Mouse (Mus musculus): ENCODE measurements at regions not wholly inside any gene's neighbourhood (a gene's known extent, or its start where the extent isn't known, plus 50 kb on each side); places are given as distances from the start of the nearest gene placed in this dataset.

GRCm38 (mm10) chr13:93992961-93993360 is 64.6 kb upstream of the Lhfpl2 start:
- Histone ChIP-seq H3K27me3 (no peaks in the 10 kb centered on the region), H3K4me2 (replicated peaks) (no peak overlapping the region), H3K4me3 (replicated peaks) (no peak overlapping the region), H3K36me3 (no peaks in the 10 kb centered on the region), H3K9ac (no peak overlapping the region), H3K9me3 (replicated peaks) (no peaks in the 10 kb centered on the region), H3K4me1 (no peaks in the 10 kb centered on the region), H3K27ac (replicated peaks) (no peak overlapping the region)
- 61% methylated on average over 4 of the region's 4 CpGs for WGBS
- no peak for ATAC-seq (ENCODE audit: insufficient number of reproducible peaks, low FRiP score, low TSS enrichment, low read depth)

DNA sequence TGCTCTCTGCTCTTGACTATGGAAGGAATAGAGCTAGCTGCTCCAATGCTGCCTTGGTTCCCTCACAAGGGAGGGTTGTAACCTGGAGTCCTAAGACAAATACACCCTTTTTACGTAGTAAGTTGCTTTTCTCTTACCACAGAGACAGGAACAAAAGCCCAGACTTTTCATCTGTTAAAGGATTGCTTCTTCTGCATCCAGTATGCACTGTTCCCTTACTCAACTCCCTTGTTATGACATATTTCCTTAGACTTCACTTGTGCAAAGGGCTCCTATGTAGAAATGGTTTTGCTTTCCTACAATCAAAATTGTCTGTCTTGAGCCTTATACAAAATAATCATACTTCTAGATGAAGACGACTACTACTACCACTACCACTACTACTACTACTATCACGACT is 62.2 kb upstream of the Lhfpl2 start:
- 84% methylated on average over 3 of the region's 3 CpGs for whole genome bisulfite sequencing
- Histone ChIP-seq H3K4me2 (replicated peaks) (no peak overlapping the region), H3K27ac (replicated peaks) (no peak overlapping the region), H3K9me3 (replicated peaks) (no peaks in the 10 kb centered on the region), H3K36me3 (no peaks in the 10 kb centered on the region), H3K4me1 (no peaks in the 10 kb centered on the region), H3K4me3 (replicated peaks) (no peak overlapping the region), H3K27me3 (no peaks in the 10 kb centered on the region), H3K9ac (no peak overlapping the region)
- ATAC-seq (ENCODE audit: insufficient number of reproducible peaks, low FRiP score, low TSS enrichment, low read depth) = no peak

DNA sequence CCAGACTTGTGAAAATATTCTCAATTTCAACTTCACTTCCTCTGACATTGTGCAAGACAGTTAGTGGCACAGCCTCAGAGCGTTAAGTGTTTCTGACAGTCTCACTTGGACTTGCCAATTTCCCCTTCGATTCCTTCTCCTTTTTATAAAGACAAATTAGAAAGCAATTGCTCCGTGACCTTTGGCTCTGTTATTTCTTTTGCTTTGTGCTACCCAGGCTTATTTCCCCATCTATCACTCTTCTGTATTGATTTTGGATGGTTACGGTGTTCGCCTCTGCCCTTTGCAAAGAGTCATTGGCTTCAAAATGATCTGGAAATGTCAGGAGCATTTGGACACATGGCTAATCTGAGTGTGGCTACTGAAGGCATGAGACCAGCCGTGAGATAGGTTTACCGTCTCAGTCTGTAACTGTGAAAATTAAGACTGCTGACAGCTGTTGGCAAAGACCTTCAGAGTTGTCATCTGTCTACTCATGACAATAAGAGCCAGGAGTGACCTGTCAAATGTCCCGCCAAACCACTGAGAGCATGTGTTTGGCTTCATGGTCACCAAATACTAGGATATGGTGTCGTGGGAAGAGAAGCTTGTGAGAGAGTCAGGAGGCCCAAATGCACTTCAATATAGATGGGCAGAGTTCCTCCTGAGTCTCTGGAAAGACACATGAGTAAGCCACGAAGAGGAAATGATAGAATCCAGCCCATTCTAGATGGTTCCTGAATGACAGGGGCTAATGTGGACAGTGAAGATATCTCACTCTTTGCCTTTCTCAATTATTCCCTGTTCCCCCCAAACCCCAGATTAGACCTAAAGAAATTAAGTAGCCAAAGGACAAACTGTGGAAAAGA is 60.8 kb upstream of the Lhfpl2 start:
- Histone ChIP-seq H3K4me3 (replicated peaks) (no peak overlapping the region), H3K4me1 (no peaks in the 10 kb centered on the region), H3K27ac (replicated peaks) (no peak overlapping the region), H3K27me3 (no peaks in the 10 kb centered on the region), H3K4me2 (replicated peaks) (no peak overlapping the region), H3K36me3 (no peaks in the 10 kb centered on the region), H3K9ac (no peak overlapping the region), H3K9me3 (replicated peaks) (no peaks in the 10 kb centered on the region)
- ATAC-seq (ENCODE audit: insufficient number of reproducible peaks, low FRiP score, low TSS enrichment, low read depth) = no peak
- 65% methylated on average over 10 of the region's 10 CpGs for WGBS

DNA sequence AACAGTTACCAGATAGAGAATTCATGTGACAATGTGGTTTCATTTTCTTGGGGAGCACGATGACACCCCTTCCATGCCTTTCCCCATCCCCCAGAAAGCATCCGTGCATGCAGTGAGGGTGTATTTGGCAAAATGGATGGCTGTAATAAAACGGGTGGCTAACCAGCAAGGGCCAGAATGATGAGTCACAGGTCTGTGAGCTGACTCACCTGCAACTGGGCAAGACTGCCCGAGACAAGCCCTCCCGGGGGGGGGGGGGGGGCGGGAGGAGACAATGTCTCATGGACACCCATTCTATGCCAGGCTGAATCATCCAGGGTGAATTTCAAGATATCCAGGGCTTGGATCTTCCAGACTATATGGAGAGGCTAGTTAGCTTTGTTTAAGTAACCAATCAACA is 59.6 kb upstream of the Lhfpl2 start:
- no peak for ATAC-seq (ENCODE audit: insufficient number of reproducible peaks, low FRiP score, low TSS enrichment, low read depth)
- H3K36me3 ChIP-seq = no peaks in the 10 kb centered on the region
- no peak overlapping the region for H3K9ac ChIP-seq
- no peak overlapping the region for H3K4me2 ChIP-seq (replicated peaks)
- H3K27ac ChIP-seq (replicated peaks) = no peak overlapping the region
- no peaks in the 10 kb centered on the region for H3K4me1 ChIP-seq
- WGBS = 77% methylated on average over 5 of the region's 6 CpGs
- H3K27me3 ChIP-seq = no peaks in the 10 kb centered on the region
- no peak overlapping the region for H3K4me3 ChIP-seq (replicated peaks)
- H3K9me3 ChIP-seq (replicated peaks) = no peaks in the 10 kb centered on the region

DNA sequence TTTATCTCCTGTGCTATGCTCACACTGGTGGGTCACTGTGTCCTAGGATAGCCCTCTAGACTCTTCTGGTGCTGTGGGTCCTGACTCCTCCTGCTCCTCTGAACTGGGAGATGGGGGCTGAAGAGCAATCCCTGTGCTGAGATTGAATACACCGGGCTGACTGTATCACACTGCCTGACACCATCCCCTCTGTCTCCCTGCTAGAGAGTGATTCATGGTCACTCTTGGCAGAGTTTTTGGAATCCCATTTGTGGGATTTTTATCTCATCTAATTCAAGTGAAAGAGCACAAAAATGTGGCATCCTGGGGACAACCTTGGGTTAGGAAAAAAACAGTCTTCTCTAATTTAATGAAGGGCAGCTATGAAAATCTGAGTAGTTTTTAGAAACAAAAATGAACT is 59.2 kb upstream of the Lhfpl2 start:
- no peak overlapping the region for H3K4me2 ChIP-seq (replicated peaks)
- no peaks in the 10 kb centered on the region for H3K36me3 ChIP-seq
- ATAC-seq (ENCODE audit: insufficient number of reproducible peaks, low FRiP score, low TSS enrichment, low read depth) = no peak
- no peak overlapping the region for H3K4me3 ChIP-seq (replicated peaks)
- no peaks in the 10 kb centered on the region for H3K4me1 ChIP-seq
- WGBS = 91% methylated on average over 1 of the region's 1 CpGs
- H3K9me3 ChIP-seq (replicated peaks) = no peaks in the 10 kb centered on the region
- H3K9ac ChIP-seq = no peak overlapping the region
- H3K27ac ChIP-seq (replicated peaks) = no peak overlapping the region
- no peaks in the 10 kb centered on the region for H3K27me3 ChIP-seq

DNA sequence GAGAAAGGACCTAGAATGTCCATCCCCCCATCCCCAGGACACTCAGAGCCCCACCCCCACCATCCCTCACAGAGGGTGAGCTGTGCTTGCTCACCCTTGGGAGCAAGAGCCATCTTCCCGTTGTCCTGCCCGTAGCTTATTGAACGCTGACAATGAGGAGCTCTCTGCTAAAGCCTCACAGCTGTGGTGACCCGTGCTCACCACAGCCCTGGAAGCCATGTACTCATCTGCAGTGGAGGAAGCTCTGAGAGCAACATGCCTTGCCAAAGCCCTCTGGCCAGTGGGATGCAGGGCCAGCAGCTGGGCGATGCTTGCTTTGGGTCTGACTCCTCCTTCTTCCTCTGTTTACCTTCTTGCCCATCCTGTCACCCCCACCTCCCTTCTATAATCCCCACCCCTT is 53.8 kb upstream of the Lhfpl2 start:
- Histone ChIP-seq H3K36me3 (no peaks in the 10 kb centered on the region), H3K9me3 (replicated peaks) (no peaks in the 10 kb centered on the region), H3K9ac (no peak overlapping the region), H3K4me3 (replicated peaks) (no peak overlapping the region), H3K27me3 (no peaks in the 10 kb centered on the region), H3K27ac (replicated peaks) (peak overlapping the region; percentile 66; the same call in 1 of the 2 replicates), H3K4me2 (replicated peaks) (no peak overlapping the region), H3K4me1 (peaks cover 7% of the 10 kb centered on the region; the same call in 1 of the 2 replicates)
- WGBS = 63% methylated on average over 5 of the region's 5 CpGs
- ATAC-seq (ENCODE audit: insufficient number of reproducible peaks, low FRiP score, low TSS enrichment, low read depth) = no peak

DNA sequence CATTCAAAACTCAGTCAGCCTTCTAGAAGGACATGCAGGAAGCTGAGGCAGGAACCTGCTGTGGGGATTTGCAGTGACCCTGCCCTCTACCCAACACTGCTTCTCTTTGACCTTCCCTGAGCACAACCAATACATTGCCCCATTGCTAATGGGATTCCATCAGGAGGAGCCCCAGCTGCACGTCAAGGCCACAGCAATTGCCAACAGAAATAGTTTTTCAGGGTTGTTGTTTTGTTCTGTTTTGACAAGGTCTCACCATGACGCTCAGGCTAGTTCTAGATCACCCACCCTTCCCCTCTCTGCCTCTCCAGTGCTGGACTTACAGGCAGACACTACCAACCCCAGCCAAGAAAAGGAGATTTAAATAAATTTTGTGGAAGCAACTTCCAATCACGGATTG is 53.2 kb upstream of the Lhfpl2 start:
- Histone ChIP-seq H3K9ac (no peak overlapping the region), H3K4me1 (peaks cover 11% of the 10 kb centered on the region; the same call in 1 of the 2 replicates), H3K27me3 (no peaks in the 10 kb centered on the region), H3K4me2 (replicated peaks) (no peak overlapping the region), H3K27ac (replicated peaks) (no peak overlapping the region), H3K36me3 (no peaks in the 10 kb centered on the region), H3K9me3 (replicated peaks) (no peaks in the 10 kb centered on the region), H3K4me3 (replicated peaks) (no peak overlapping the region)
- no peak for ATAC-seq (ENCODE audit: insufficient number of reproducible peaks, low FRiP score, low TSS enrichment, low read depth)
- WGBS = 80% methylated on average over 3 of the region's 3 CpGs

- no peaks in the 10 kb centered on the region for H3K27me3 ChIP-seq
- H3K4me2 ChIP-seq (replicated peaks) = no peak overlapping the region
- H3K9ac ChIP-seq = no peak overlapping the region
- WGBS = 80% methylated on average over 3 of the region's 3 CpGs
- no peaks in the 10 kb centered on the region for H3K36me3 ChIP-seq
- H3K4me3 ChIP-seq (replicated peaks) = no peak overlapping the region
- no peaks in the 10 kb centered on the region for H3K9me3 ChIP-seq (replicated peaks)
- ATAC-seq (ENCODE audit: insufficient number of reproducible peaks, low FRiP score, low TSS enrichment, low read depth) = no peak
- H3K4me1 ChIP-seq = peaks cover 11% of the 10 kb centered on the region; the same call in 1 of the 2 replicates
- no peak overlapping the region for H3K27ac ChIP-seq (replicated peaks)
Observed at GRCm38 (mm10) chr13:94005880-94006279, 51.7 kb upstream of the Lhfpl2 start.
